Mouse (Mus musculus) G1E (cell line): ENCODE data around the gene Spg21. TPM values are rescaled to one million over a fixed set of nuclear protein-coding genes. Genes with fewer than 3 reads are reported as not detected.
A peak's percentile ranks its signal among the peaks of the same experiment; 100 is the strongest.

Experiments used
- ATAC-seq: 2 replicates; pipeline ENCODE4 v1.8.0; 2016; ENCODE audit warnings: mild to moderate bottlenecking; ENCODE audit not compliant: insufficient number of reproducible peaks, poor library complexity, low FRiP score, severe bottlenecking; ENCODE audit errors: extremely low read depth
- DNase-seq: peaks from one replicate; pipeline ENCODE4 v3.0.0; 2012; ENCODE audit warnings: low spot score
- H3K27me3 ChIP-seq: 2 replicates; pipeline ENCODE4 v1.6.1; 2012; ENCODE audit warnings: mild to moderate bottlenecking, low read length, inconsistent platforms; ENCODE audit not compliant: insufficient read depth
- H3K36me3 ChIP-seq: replicated peaks from 2 replicates; pipeline ENCODE3; 2012; ENCODE audit warnings: mild to moderate bottlenecking, inconsistent platforms
- H3K4me1 ChIP-seq: 2 replicates; pipeline ENCODE4 v1.6.1; 2012; ENCODE audit warnings: low read depth, low read length, inconsistent platforms, mixed read lengths; ENCODE audit not compliant: insufficient read depth
- H3K4me3 ChIP-seq: 2 replicates; pipeline ENCODE4 v1.5.1; 2012; ENCODE audit warnings: low read depth, mild to moderate bottlenecking, inconsistent platforms, low read length, moderate library complexity, mixed read lengths
- H3K9me3 ChIP-seq: replicated peaks from 2 replicates; pipeline ENCODE4 v1.6.1; 2012; ENCODE audit warnings: inconsistent platforms
- CTCF ChIP-seq: IDR thresholded peaks from 2 replicates; pipeline ENCODE4 v1.5.1; 2012; ENCODE audit warnings: low read depth, low read length, inconsistent platforms, mixed read lengths
- GATA1 ChIP-seq: IDR thresholded peaks from 2 replicates; pipeline ENCODE4 v1.6.1; 2012; ENCODE audit warnings: borderline replicate concordance, low read length, inconsistent platforms, mixed read lengths
- GATA2 ChIP-seq: IDR thresholded peaks from 2 replicates; pipeline ENCODE4 v1.6.1; 2012; ENCODE audit warnings: low read depth, low read length, inconsistent platforms, borderline replicate concordance
- POLR2AphosphoS5 ChIP-seq: IDR thresholded peaks from 2 replicates; pipeline ENCODE4 v1.6.1; 2012; ENCODE audit warnings: low read depth, low read length, inconsistent platforms; ENCODE audit not compliant: insufficient replicate concordance
- TAL1 ChIP-seq: conservative IDR thresholded peaks from 2 replicates; pipeline ENCODE4 v1.6.1; 2012; ENCODE audit warnings: low read depth, low read length, inconsistent platforms, mixed read lengths
- polyA plus RNA-seq: library from polyadenylated mRNA; stranded (reverse); fragments of >175 nt; gene quantifications from 2 replicates; pipeline ENCODE4 v1.2.3, GENCODE M21; 2012
- total RNA-seq, 2 experiments: library from RNA; stranded (forward) in 1 of 2; stranded (reverse) in 1 of 2; fragments of 200-1000 nt in 1 of 2; fragments of >200 nt in 1 of 2; fragmentation: Nextera tagmentation in 1 of 2; gene quantifications; 2 replicates each; pipeline ENCODE4 v1.2.3; 2014 to 2017

Gene Spg21
- total RNA-seq (2014; fragmentation: Nextera tagmentation) (26.4 and 40.2 TPM in 2 replicates), total RNA-seq (2017) (71.6 TPM in 2 replicates), polyA plus RNA-seq (19.7 and 24.0 TPM in 2 replicates)

GRCm38 (mm10) chr9:65460732-65461442, at the start of gene Spg21:
TSS of gene Spg21 (plus strand) at chr9:65460947.
- Histone ChIP-seq H3K36me3 (peaks cover 19% of the 10 kb centered on the region), H3K9me3 (0 out of 2 replicates have a peak, but pooled peaks cover 2% of the 10 kb centered on the region), H3K27me3 (no peaks in the 10 kb centered on the region; the same call in 1 of the 2 replicates), H3K4me1 (peaks cover 34% of the 10 kb centered on the region), H3K4me3 (peak within 1 kb of the TSS; percentile 97)
- TF ChIP-seq TAL1 (no peak), POLR2AphosphoS5 (no peak), GATA1 (no peak), CTCF (no peak), GATA2 (no peak)
- DNase-seq (peak; percentile 77), ATAC-seq (peak; percentile 75)

GRCm38 (mm10) chr9:65411326-65411725, 49.4 kb upstream of the Spg21 start:
- ATAC-seq, result no peak
- DNase-seq, result no peak
- H3K36me3 ChIP-seq, result no peaks in the 10 kb centered on the region
- H3K4me3 ChIP-seq, result no peak overlapping the region
- H3K9me3 ChIP-seq, result no peaks in the 10 kb centered on the region
- H3K4me1 ChIP-seq, result no peaks in the 10 kb centered on the region
- no peak for TF ChIP-seq POLR2AphosphoS5
- no peak for TF ChIP-seq GATA1
- no peak for TF ChIP-seq CTCF
- no peak for TF ChIP-seq GATA2
- no peak for TF ChIP-seq TAL1
- peaks cover 58% of the 10 kb centered on the region for H3K27me3 ChIP-seq

GRCm38 (mm10) chr9:65417738-65418137, 43.0 kb upstream of the Spg21 start:
- no peak for TF ChIP-seq GATA2
- TF ChIP-seq POLR2AphosphoS5, result no peak
- no peak for TF ChIP-seq TAL1
- TF ChIP-seq GATA1, result no peak
- TF ChIP-seq CTCF, result no peak
- ATAC-seq (no peak), DNase-seq (no peak)
- H3K9me3 ChIP-seq, result no peaks in the 10 kb centered on the region
- no peaks in the 10 kb centered on the region for H3K36me3 ChIP-seq
- no peak overlapping the region for H3K4me3 ChIP-seq
- H3K27me3 ChIP-seq, result peaks cover 52% of the 10 kb centered on the region
- peaks cover 1% of the 10 kb centered on the region; the same call in 1 of the 2 replicates for H3K4me1 ChIP-seq

- peaks cover 17% of the 10 kb centered on the region for H3K4me1 ChIP-seq
- DNase-seq, result no peak
- peaks cover 52% of the 10 kb centered on the region for H3K27me3 ChIP-seq
- no peaks in the 10 kb centered on the region for H3K9me3 ChIP-seq
- H3K4me3 ChIP-seq, result no peak overlapping the region
- H3K36me3 ChIP-seq, result no peaks in the 10 kb centered on the region
- no peak for TF ChIP-seq GATA1
- TF ChIP-seq TAL1, result no peak
- TF ChIP-seq GATA2, result no peak
- TF ChIP-seq POLR2AphosphoS5, result no peak
- no peak for TF ChIP-seq CTCF
- no peak for ATAC-seq
Measured at GRCm38 (mm10) chr9:65419633-65420032, 41.1 kb upstream of the Spg21 start.

GRCm38 (mm10) chr9:65422760-65423501, 37.8 kb upstream of the Spg21 start, which contains the start of gene Slc51b:
TSS of gene Slc51b (minus strand) at chr9:65422955.
- TF ChIP-seq TAL1 (no peak), GATA1 (no peak), GATA2 (no peak), POLR2AphosphoS5 (no peak)
- DNase-seq, result no peak
- Histone ChIP-seq H3K4me3 (no peak within 1 kb of the TSS), H3K36me3 (no peaks in the 10 kb centered on the region), H3K9me3 (no peaks in the 10 kb centered on the region), H3K4me1 (peaks cover 23% of the 10 kb centered on the region), H3K27me3 (peaks cover 40% of the 10 kb centered on the region)
- ATAC-seq, result no peak

- ATAC-seq, result no peak
- H3K4me3 ChIP-seq, result no peak overlapping the region; the same call in 1 of the 2 replicates
- TF ChIP-seq CTCF (no peak), GATA2 (no peak)
Measured at GRCm38 (mm10) chr9:65424393-65424792, 36.4 kb upstream of the Spg21 start.

More at GRCm38 (mm10) chr9:65424393-65424792, 36.4 kb upstream of the Spg21 start:
- DNase-seq, result peak; percentile 24
- H3K4me1 ChIP-seq, result peaks cover 23% of the 10 kb centered on the region
- H3K36me3 ChIP-seq, result no peaks in the 10 kb centered on the region
- no peaks in the 10 kb centered on the region for H3K9me3 ChIP-seq
- peaks cover 37% of the 10 kb centered on the region for H3K27me3 ChIP-seq
